Mouse (Mus musculus): Measurements from ENCODE around the gene Cfl1. TPM values are rescaled to one million over a fixed set of nuclear protein-coding genes. Genes with fewer than 3 reads are reported as not detected.
A peak's percentile ranks its signal among the peaks of the same experiment; 100 is the strongest.

Cfl1 gene
- total RNA-seq, 2 experiments from 2014 or later, result 83.6 to 106 TPM

DNA sequence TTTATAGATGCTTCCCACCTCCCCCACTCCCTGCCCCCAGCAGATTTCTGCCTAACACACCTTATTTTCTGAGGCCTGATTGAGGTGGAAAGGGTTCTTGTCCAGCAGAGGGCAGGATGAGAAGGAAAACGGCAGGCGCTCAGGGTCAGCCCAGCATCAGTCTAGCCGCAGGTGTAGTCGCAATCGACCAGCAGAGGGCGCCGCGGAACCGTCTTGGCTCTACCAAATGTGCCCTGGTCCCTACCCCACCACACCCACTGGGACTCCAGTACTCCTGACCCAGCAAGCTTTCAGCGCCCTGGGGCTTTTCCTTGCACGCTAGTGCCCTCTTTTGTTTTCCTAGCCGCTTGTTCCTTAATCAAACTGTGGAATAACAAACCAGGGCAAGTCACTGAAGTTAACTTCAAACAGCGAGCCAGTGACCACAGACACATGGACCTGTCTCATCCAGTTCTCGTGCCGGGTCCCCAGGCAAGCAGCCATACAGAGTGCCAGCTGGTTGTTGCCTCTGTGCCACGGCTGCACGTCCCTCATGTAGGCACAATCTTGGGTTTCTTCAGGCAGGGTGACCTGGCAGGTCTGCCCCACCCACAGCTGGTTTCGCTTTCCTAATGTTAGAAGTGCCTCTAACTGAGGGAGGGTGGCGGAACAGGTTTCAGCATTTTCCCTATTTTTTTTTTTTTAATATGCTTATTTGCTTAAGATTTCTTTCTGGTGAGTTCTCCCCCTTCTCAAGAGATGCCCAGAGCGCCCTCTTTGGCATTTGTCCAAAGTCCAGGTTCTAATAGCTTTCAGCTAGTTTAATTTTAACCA, 39.3 kb downstream of the Cfl1 start:
- DNase-seq, result peak; percentile 92

DNA sequence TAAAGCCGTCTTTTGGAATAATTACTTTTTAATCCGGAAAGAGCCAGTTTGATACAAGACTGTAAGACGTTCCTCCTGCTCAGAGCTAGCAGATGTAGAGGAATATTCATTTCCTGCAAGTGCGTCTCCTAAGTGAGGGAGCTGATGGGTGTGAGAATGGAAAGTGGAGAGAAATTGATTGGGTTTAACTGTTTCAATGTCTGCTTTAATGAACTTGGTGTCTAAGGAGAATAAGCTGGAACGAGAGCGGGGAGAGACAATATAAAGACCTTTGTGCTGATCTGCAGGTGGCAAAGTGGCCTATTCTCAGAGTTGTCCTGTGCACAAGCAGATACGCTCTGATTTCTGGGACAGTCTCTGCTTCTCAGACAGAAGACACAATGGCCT, 39.9 kb downstream of the Cfl1 start:
- no peak for DNase-seq

DNA sequence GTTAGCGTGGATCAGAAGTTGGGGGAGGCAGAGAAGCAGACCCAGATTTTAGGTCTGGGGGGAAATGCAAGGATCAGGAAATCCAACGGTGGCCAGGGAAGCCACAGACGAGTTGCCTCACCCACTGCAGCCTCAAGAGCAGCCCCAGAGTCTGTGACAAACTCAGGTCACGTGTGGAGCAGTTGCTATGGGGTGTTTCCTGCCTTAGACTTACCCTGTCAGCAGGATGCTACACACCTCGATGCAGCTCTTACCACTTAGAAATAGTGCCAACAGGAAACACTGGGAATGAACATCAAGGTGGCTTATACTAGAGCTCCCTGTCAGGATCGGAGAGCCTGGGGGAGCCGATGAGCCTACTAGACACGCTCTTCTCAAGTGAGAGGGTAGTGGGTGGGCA, 42.3 kb downstream of the Cfl1 start:
- DNase-seq, result no peak

DNA sequence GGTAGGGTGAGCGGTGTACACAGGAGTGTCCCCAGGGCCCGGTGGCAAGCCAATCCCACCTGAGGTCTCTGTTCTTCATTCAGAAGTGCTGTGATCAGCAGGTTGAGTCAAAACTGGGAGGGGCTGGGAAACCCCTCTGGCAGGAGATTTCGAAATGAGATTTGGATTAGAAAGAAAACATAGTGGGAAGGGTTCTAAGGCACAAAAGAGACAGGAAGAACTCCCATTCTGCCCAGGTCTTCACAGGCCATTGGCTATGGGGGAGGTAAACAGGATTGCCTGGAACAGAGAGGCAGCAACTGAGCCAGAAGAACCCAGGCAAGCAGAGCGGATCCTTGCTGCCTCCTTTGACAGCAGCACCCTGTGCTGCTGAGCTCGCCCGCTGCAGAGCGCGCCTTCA, 48.5 kb downstream of the Cfl1 start:
- no peak for DNase-seq

DNA sequence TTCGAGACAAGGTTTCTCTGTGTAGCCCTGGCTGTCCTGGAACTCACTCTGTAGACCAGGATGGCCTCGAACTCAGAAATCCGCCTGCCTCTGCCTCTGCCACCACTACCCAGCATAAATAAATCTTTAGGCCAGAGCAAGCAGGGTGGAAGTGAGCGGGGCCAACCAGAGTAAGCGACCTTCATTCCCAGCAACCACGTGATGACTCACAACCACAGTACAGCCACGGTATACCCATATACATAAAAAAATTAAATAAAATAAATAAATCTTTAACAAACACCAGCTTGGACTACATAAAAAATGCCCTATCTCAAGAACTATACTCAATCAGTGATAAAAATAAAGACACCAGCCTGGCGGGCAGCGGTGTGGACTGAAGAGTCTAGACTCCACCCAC, 53.1 kb downstream of the Cfl1 start:
- DNase-seq, result no peak

DNA sequence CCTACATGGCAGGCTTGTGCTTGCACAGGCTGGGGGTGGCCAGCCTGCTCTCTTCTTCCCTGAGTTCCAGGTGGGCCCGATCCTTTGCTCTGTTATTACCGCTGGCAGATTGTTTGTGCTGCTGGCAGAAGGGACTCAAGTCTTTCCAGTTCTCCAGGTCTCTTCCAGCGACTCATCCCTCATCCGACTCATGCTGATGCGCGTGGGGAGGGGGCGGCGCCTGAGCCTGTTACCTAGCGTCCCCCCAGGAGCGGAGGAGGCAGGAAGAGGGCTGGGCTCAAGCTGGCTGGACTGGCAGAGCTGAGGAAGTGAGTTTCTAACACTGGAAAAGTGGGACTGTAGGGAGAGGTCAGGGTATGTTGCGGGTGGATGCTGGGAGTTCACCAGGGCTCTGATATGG, 53.8 kb downstream of the Cfl1 start:
- no peak for DNase-seq

Other genes with a start within 250 kb of the Cfl1 start
- gene Pacs1, start 217.3 kb upstream of the Cfl1 start, total RNA-seq (2021), result 1 to 10 TPM; 5.6 to 6.5 TPM
- gene Sf3b2, start 195.0 kb upstream of the Cfl1 start, total RNA-seq (2021), result 10 to 100 TPM; 65.4 to 69.5 TPM
- not detected for gene Gal3st3, start 192.1 kb upstream of the Cfl1 start, total RNA-seq (2021)
- not detected for gene Catsper1, start 154.7 kb upstream of the Cfl1 start, total RNA-seq (2021)
- gene Cst6, start 140.9 kb upstream of the Cfl1 start, total RNA-seq (2021), result 10 to 100 TPM; 19.7 to 41.3 TPM
- gene Eif1ad, start 123.7 kb upstream of the Cfl1 start, total RNA-seq (2021), result 10 to 100 TPM; 12.7 to 13.4 TPM
- gene Banf1, start 123.3 kb upstream of the Cfl1 start, total RNA-seq (2021), result 100 to 1,000 TPM; 114 to 122 TPM
- gene Sart1, start 101.8 kb upstream of the Cfl1 start, total RNA-seq (2021), result 10 to 100 TPM; 29.0 to 36.5 TPM
- gene Tsga10ip, start 87.9 kb upstream of the Cfl1 start, total RNA-seq (2021), result 1 to 10 TPM in 1 of 2 experiments, not detected in 1; 1.2 TPM
- gene Drap1, start 65.5 kb upstream of the Cfl1 start, total RNA-seq (2021), result 100 to 1,000 TPM; 473 to 502 TPM
- 10 to 100 TPM; 32.1 to 33.5 TPM for gene AI837181, start 65.3 kb upstream of the Cfl1 start, total RNA-seq (2021)
- not detected for gene Fosl1, start 42.9 kb upstream of the Cfl1 start, total RNA-seq (2021)
- 1 to 10 TPM; 4.5 to 6.6 TPM for gene Ccdc85b, start 32.6 kb upstream of the Cfl1 start, total RNA-seq (2021)
- 10 to 100 TPM; 36.9 to 38.4 TPM for gene Fibp, start 29.8 kb upstream of the Cfl1 start, total RNA-seq (2021)
- not detected for gene Ctsw, start 21.9 kb upstream of the Cfl1 start, total RNA-seq (2021)
- 10 to 100 TPM in 1 of 2 experiments, 1 to 10 TPM in 1; 7.8 to 12.2 TPM for gene Efemp2, start 16.5 kb upstream of the Cfl1 start, total RNA-seq (2021)
- 10 to 100 TPM; 20.3 to 21.6 TPM for gene Mus81, start 2.1 kb upstream of the Cfl1 start, total RNA-seq (2021)
- under 1 TPM; 0.64 to 0.88 TPM for gene 1700020D05Rik, start 13.3 kb downstream of the Cfl1 start, total RNA-seq (2021)
- 1 to 10 TPM; 6.9 to 7.5 TPM for gene Snx32, start 20.1 kb downstream of the Cfl1 start, total RNA-seq (2021)
- not detected for gene Ovol1, start 70.2 kb downstream of the Cfl1 start, total RNA-seq (2021)
- gene Ap5b1, start 77.6 kb downstream of the Cfl1 start, total RNA-seq (2021), result 1 to 10 TPM; 1.4 to 1.5 TPM
- 10 to 100 TPM; 45.2 to 47.1 TPM for gene Rnaseh2c, start 111.4 kb downstream of the Cfl1 start, total RNA-seq (2021)
- 10 to 100 TPM; 15.6 to 15.7 TPM for gene Kat5, start 119.8 kb downstream of the Cfl1 start, total RNA-seq (2021)
- gene Rela, start 147.0 kb downstream of the Cfl1 start, total RNA-seq (2021), result 10 to 100 TPM; 12.5 to 13.7 TPM
- 10 to 100 TPM in 1 of 2 experiments, 1 to 10 TPM in 1; 10.0 to 11.5 TPM for gene Sipa1, start 173.3 kb downstream of the Cfl1 start, total RNA-seq (2021)
- 10 to 100 TPM in 1 of 2 experiments, 1 to 10 TPM in 1; 8.3 to 10.9 TPM for gene Map3k11, start 198.3 kb downstream of the Cfl1 start, total RNA-seq (2021)
- gene Pcnx3, start 198.5 kb downstream of the Cfl1 start, total RNA-seq (2021), result 10 to 100 TPM; 13.5 to 13.8 TPM
- not detected for gene Kcnk7, start 213.9 kb downstream of the Cfl1 start, total RNA-seq (2021)
- gene Ehbp1l1, start 235.9 kb downstream of the Cfl1 start, total RNA-seq (2021), result 100 to 1,000 TPM; 241 to 266 TPM
- gene Fam89b, start 239.2 kb downstream of the Cfl1 start, total RNA-seq (2021), result 10 to 100 TPM; 24.7 to 24.9 TPM

All from gastrocnemius, postnatal 25 days (tissue).